Mouse (Mus musculus): Measurements from ENCODE around the gene Fbxo46. TPM values are rescaled to one million over a fixed set of nuclear protein-coding genes. Genes with fewer than 3 reads are reported as not detected.

The Fbxo46 gene
- total and polyA plus RNA-seq, 3 experiments = 4.0 to 11.6 (median 6.1) TPM

DNA sequence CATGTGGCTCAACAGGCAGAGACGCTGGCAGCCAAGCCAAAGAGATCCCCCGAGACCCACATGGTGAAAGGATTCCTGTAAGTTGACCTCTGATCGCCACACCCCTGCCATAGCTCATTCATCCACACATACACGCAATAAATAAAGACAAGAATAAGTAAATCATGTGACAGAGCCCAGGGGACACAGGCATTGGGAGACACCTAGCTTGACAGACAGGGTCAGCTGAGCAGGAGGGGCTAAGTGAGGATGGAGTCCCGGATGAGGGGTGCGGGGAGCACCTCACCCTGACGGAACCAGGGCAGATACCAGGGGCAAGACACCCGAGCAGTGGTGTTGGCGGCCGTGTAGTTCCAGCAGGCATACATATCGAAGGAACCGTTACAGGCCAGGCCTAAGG lies 44.1 kb downstream of the Fbxo46 start:
- dilution Hi-C loops (cut with MboI; ENCODE audit: extremely low pct_ligation_motif_present, extremely low pct_unique_long_range_greater_than_20kb, low sequenced_read_pairs) (no loop called here), in situ Hi-C loops (cut with MboI; ENCODE audit: low pct_ligation_motif_present, low pct_unique_long_range_greater_than_20kb, low sequenced_read_pairs) (loop anchor here (10.0 kb wide), 1 partner anchor 191 kb away; the partner anchor contains the start of genes Cd3eap and Ppp1r13l)
- Histone ChIP-seq H3K79me2 (replicated peaks; ENCODE audit: control insufficient read depth, extremely low read depth, insufficient read depth, poor library complexity, severe bottlenecking) (no peaks in the 10 kb centered on the region), H3K27ac (ENCODE audit: insufficient read depth, low read depth) (no peak overlapping the region), H3K36me3 (replicated peaks in 1 of 2; ENCODE audit: control insufficient read depth in 1 of 2, insufficient read depth in 1 of 2, low read length in 1 of 2) (peaks cover 0 to 5% of the 10 kb centered on the region in 2 experiments), H3K4me2 (ENCODE audit: insufficient read depth, low read depth, poor library complexity, severe bottlenecking) (no peak overlapping the region), H3K27me3 (replicated peaks) (peaks cover 41% of the 10 kb centered on the region), H3K9ac (ENCODE audit: insufficient read depth, low read depth) (no peak overlapping the region), H3K9me3 (replicated peaks; ENCODE audit: low read length) (peaks cover 15% of the 10 kb centered on the region), H3K4me1 (ENCODE audit: control insufficient read depth in 1 of 2, insufficient read depth in 2 of 2) (peaks cover 0 to 4% of the 10 kb centered on the region in 2 experiments; a peak in 1 of 4 replicates), H3K4me3 (replicated peaks in 1 of 3; ENCODE audit: low read depth in 2 of 3, low read length in 2 of 3, poor library complexity in 1 of 3) (no peak overlapping the region)
- TF ChIP-seq BHLHE40 (IDR thresholded peaks at IDR 0.05; ENCODE audit: low read depth, low read length) (no peak), CTCF (conservative IDR thresholded peaks at IDR 0.05 in 1 of 2, IDR thresholded peaks at IDR 0.05 in 1 of 2; ENCODE audit: low read depth in 2 of 2, low read length in 2 of 2) (no peak), KAT2A (IDR thresholded peaks at IDR 0.05; ENCODE audit: insufficient replicate concordance, low read length) (no peak), UBTF (IDR thresholded peaks at IDR 0.05; ENCODE audit: low read depth, low read length) (no peak), MAX (IDR thresholded peaks at IDR 0.05; ENCODE audit: low read length) (no peak), MEF2A (IDR thresholded peaks at IDR 0.05; ENCODE audit: borderline replicate concordance, low read depth, low read length) (no peak), USF1 (IDR thresholded peaks at IDR 0.05; ENCODE audit: low read depth, low read length) (no peak), SIN3A (IDR thresholded peaks at IDR 0.05; ENCODE audit: low read length) (no peak), NELFE (IDR thresholded peaks at IDR 0.05; ENCODE audit: low read depth, low read length) (no peak), MAZ (IDR thresholded peaks at IDR 0.05; ENCODE audit: low read depth, low read length) (no peak), ETS1 (conservative IDR thresholded peaks at IDR 0.05; ENCODE audit: low read depth, low read length) (no peak), NRF1 (IDR thresholded peaks at IDR 0.05; ENCODE audit: low read depth, low read length) (no peak), EP300 (IDR thresholded peaks at IDR 0.05; ENCODE audit: low read length) (no peak), JUN (IDR thresholded peaks at IDR 0.05; ENCODE audit: insufficient read depth, low read depth, low read length) (no peak)
- DNase-seq (ENCODE audit: extremely low read depth) = no peak

DNA sequence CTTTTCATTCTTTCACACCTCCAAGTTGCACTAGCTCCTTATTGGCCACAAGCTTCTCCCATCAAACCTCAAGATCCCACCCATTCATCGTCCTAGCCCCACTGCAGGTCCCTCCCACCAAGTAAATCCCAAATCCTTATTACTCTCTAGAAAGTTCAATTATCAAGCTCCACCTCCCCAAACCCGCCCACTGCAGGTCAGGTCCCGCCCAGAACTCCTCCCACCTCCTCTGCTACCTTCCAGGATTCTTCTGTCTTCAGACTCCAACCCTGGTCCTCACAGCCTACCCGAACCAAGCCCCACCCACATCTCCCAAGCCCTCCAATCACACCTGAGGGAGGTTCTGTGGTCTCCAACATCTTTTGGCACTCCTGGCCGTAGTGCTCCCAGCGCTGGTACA lies 44.5 kb downstream of the Fbxo46 start:
- peaks cover 43% of the 10 kb centered on the region for H3K27me3 ChIP-seq (replicated peaks)
- peaks cover 15% of the 10 kb centered on the region for H3K9me3 ChIP-seq (replicated peaks; ENCODE audit: low read length)
- no peak overlapping the region for H3K27ac ChIP-seq (ENCODE audit: insufficient read depth, low read depth)
- H3K4me1 ChIP-seq (ENCODE audit: control insufficient read depth in 1 of 2, insufficient read depth in 2 of 2) = peaks cover 0 to 4% of the 10 kb centered on the region in 2 experiments; a peak in 1 of 4 replicates
- no peaks in the 10 kb centered on the region for H3K79me2 ChIP-seq (replicated peaks; ENCODE audit: control insufficient read depth, extremely low read depth, insufficient read depth, poor library complexity, severe bottlenecking)
- in situ Hi-C loops (cut with MboI; ENCODE audit: low pct_ligation_motif_present, low pct_unique_long_range_greater_than_20kb, low sequenced_read_pairs) (loop anchor here (10.0 kb wide), 1 partner anchor 191 kb away; the partner anchor contains the start of genes Cd3eap and Ppp1r13l), dilution Hi-C loops (cut with MboI; ENCODE audit: extremely low pct_ligation_motif_present, extremely low pct_unique_long_range_greater_than_20kb, low sequenced_read_pairs) (no loop called here)
- peaks cover 0 to 4% of the 10 kb centered on the region in 2 experiments for H3K36me3 ChIP-seq (replicated peaks in 1 of 2; ENCODE audit: control insufficient read depth in 1 of 2, insufficient read depth in 1 of 2, low read length in 1 of 2)
- H3K9ac ChIP-seq (ENCODE audit: insufficient read depth, low read depth) = no peak overlapping the region
- no peak for TF ChIP-seq ZNF384 (IDR thresholded peaks at IDR 0.05; ENCODE audit: low read depth, low read length)
- no peak for TF ChIP-seq MEF2A (IDR thresholded peaks at IDR 0.05; ENCODE audit: borderline replicate concordance, low read depth, low read length)
- no peak for TF ChIP-seq E2F4 (IDR thresholded peaks at IDR 0.05; ENCODE audit: insufficient replicate concordance, low read depth, low read length)
- no peak for TF ChIP-seq NRF1 (IDR thresholded peaks at IDR 0.05; ENCODE audit: low read depth, low read length)
- TF ChIP-seq ZKSCAN1 (IDR thresholded peaks at IDR 0.05; ENCODE audit: borderline replicate concordance, low read depth, low read length) = no peak
- no peak for TF ChIP-seq CHD1 (IDR thresholded peaks at IDR 0.05; ENCODE audit: low read depth, low read length)
- no peak for TF ChIP-seq POLR2AphosphoS2 (IDR thresholded peaks at IDR 0.05; ENCODE audit: low read depth, low read length)
- TF ChIP-seq RCOR1 (conservative IDR thresholded peaks at IDR 0.05; ENCODE audit: low read depth, low read length) = no peak
- H3K4me2 ChIP-seq (ENCODE audit: insufficient read depth, low read depth, poor library complexity, severe bottlenecking) = peak overlapping the region; percentile 5; the same call in 1 of the 2 replicates
- no peak for DNase-seq (ENCODE audit: extremely low read depth)
- no peak overlapping the region for H3K4me3 ChIP-seq (replicated peaks in 1 of 3; ENCODE audit: low read depth in 2 of 3, low read length in 2 of 3, poor library complexity in 1 of 3)

All from CH12.LX (cell line).